Comparison of ENCODE assay signal across 20 mouse cellular contexts in genomic region chr2:64975546-64975945, GRCm38 (mm10). TPM values are rescaled to one million over a fixed set of nuclear protein-coding genes. Genes with fewer than 3 reads are reported as not detected.
A peak's percentile ranks its signal among the peaks of the same experiment; 100 is the strongest.
DNase-seq lines count a peak whose midpoint lies in the region; ATAC-seq and TF ChIP-seq lines count a peak whose summit lies in the region.
"Had no signal": no experiment of that assay in that cellular context is flagged by ENCODE, and none has a peak within 500 bp of the region (broad histone marks: within the 10 kb centered on the region; RNA-seq: fewer than 3 reads in every experiment).

No protein-coding gene starts in this region.

- H3K4me3 ChIP-seq in heart, embryonic 15.5 days: no peak overlapping the region
- H3K4me3 ChIP-seq in liver, embryonic 16.5 days (ENCODE audit: low read depth, low read length): no peak overlapping the region
- H3K4me3 ChIP-seq in intestine, embryonic 15.5 days (replicated peaks): no peak overlapping the region
- H3K4me3 ChIP-seq in left cerebral cortex, adult 2 months: no peak overlapping the region
- H3K4me3 ChIP-seq: embryonic facial prominence, embryonic 12.5 days; layer of hippocampus, adult 2 months; limb, embryonic 13.5 days; midbrain, embryonic 12.5 days; myocyte had no signal

- intact Hi-C loops in heart, postnatal 36 days (cut with DNase I): no loop called here
- intact Hi-C loops in left cerebral cortex, adult 2 months (cut with DNase I): no loop called here

- no peak overlapping the region for H3K4me2 ChIP-seq in heart, embryonic 15.5 days
- peak overlapping the region; percentile 27; the same call in 1 of the 2 replicates for H3K4me2 ChIP-seq in liver, embryonic 16.5 days (ENCODE audit: low read depth, low read length)
- H3K4me2 ChIP-seq in intestine, embryonic 15.5 days (replicated peaks): peak overlapping the region; percentile 30
- H3K4me2 ChIP-seq: embryonic facial prominence, embryonic 12.5 days; limb, embryonic 13.5 days; midbrain, embryonic 12.5 days had no signal

- 56% methylated on average over 5 of the region's 5 CpGs for WGBS in heart, embryonic 15.5 days
- WGBS in liver, embryonic 16.5 days (ENCODE audit: insufficient replicate concordance): 55% methylated on average over 5 of the region's 5 CpGs
- 45% methylated on average over 5 of the region's 5 CpGs for WGBS in intestine, embryonic 15.5 days

- no peaks in the 10 kb centered on the region for H3K27me3 ChIP-seq in heart, embryonic 15.5 days
- H3K27me3 ChIP-seq in liver, embryonic 16.5 days (ENCODE audit: control insufficient read depth, insufficient read depth, low read depth, low read length): no peaks in the 10 kb centered on the region
- no peaks in the 10 kb centered on the region for H3K27me3 ChIP-seq in intestine, embryonic 15.5 days (replicated peaks)
- H3K27me3 ChIP-seq: CH12.LX; embryonic facial prominence, embryonic 12.5 days; limb, embryonic 13.5 days; midbrain, embryonic 12.5 days had no signal

- H3K9me3 ChIP-seq in heart, embryonic 15.5 days (replicated peaks): no peaks in the 10 kb centered on the region
- H3K9me3 ChIP-seq in liver, embryonic 16.5 days (replicated peaks; ENCODE audit: control insufficient read depth, low read length): no peaks in the 10 kb centered on the region
- no peaks in the 10 kb centered on the region for H3K9me3 ChIP-seq in intestine, embryonic 15.5 days
- H3K9me3 ChIP-seq: embryonic facial prominence, embryonic 12.5 days; limb, embryonic 13.5 days; midbrain, embryonic 12.5 days had no signal

- H3K36me3 ChIP-seq in heart, embryonic 15.5 days: no peaks in the 10 kb centered on the region
- H3K36me3 ChIP-seq in liver, embryonic 16.5 days (ENCODE audit: control insufficient read depth, insufficient read depth): no peaks in the 10 kb centered on the region
- no peaks in the 10 kb centered on the region for H3K36me3 ChIP-seq in intestine, embryonic 15.5 days
- H3K36me3 ChIP-seq: embryonic facial prominence, embryonic 12.5 days; limb, embryonic 13.5 days; midbrain, embryonic 12.5 days had no signal

- peaks cover 23% of the 10 kb centered on the region for H3K4me1 ChIP-seq in heart, embryonic 15.5 days (replicated peaks)
- peaks cover 2% of the 10 kb centered on the region; the same call in 1 of the 2 replicates for H3K4me1 ChIP-seq in liver, embryonic 16.5 days (ENCODE audit: control insufficient read depth, low read depth, low read length)
- no peaks in the 10 kb centered on the region for H3K4me1 ChIP-seq in intestine, embryonic 15.5 days (replicated peaks)
- H3K4me1 ChIP-seq: embryonic facial prominence, embryonic 12.5 days had no signal

- peak; percentile 46 for DNase-seq in adrenal gland, adult 2 months
- no peak for DNase-seq in adrenal gland, postnatal 10 days
- no peak for DNase-seq in heart, postnatal 36 days
- no peak for DNase-seq in liver
- no peak for DNase-seq in left cerebral cortex, adult 2 months (ENCODE audit: extremely low spot score in 1 of 2, low spot score in 2 of 2)
- DNase-seq: cerebellum, adult 18-20 months; gastrocnemius, postnatal 25 days; heart, postnatal 10 days; lung, postnatal 36 days; right cerebral cortex, postnatal 14 days had no signal

- peak overlapping the region; percentile 11; the same call in 1 of the 2 replicates for H3K27ac ChIP-seq in heart, embryonic 15.5 days
- H3K27ac ChIP-seq in liver, embryonic 16.5 days (ENCODE audit: low read length): peak overlapping the region; percentile 64
- no peak overlapping the region for H3K27ac ChIP-seq in intestine, embryonic 15.5 days
- no peak overlapping the region for H3K27ac ChIP-seq in left cerebral cortex, adult 2 months
- H3K27ac ChIP-seq: embryonic facial prominence, embryonic 12.5 days; hindbrain, postnatal 0 days; layer of hippocampus, adult 2 months; limb, embryonic 13.5 days; midbrain, embryonic 12.5 days had no signal

- no peak for TF ChIP-seq CTCF in left cerebral cortex, adult 2 months (IDR thresholded peaks at IDR 0.05)

- H3K9ac ChIP-seq in heart, embryonic 15.5 days: no peak overlapping the region
- no peak overlapping the region for H3K9ac ChIP-seq in liver, embryonic 16.5 days (ENCODE audit: low read depth, low read length)
- H3K9ac ChIP-seq in intestine, embryonic 15.5 days: no peak overlapping the region
- H3K9ac ChIP-seq: embryonic facial prominence, embryonic 12.5 days; limb, embryonic 13.5 days; midbrain, embryonic 12.5 days had no signal

- no peak for ATAC-seq in heart, embryonic 15.5 days (replicated peaks; ENCODE audit: insufficient number of reproducible peaks, insufficient read depth, low FRiP score, low read depth)
- no peak for ATAC-seq in liver, embryonic 16.5 days (ENCODE audit: low read depth)
- no peak for ATAC-seq in intestine, embryonic 15.5 days
- ATAC-seq: hindbrain, postnatal 0 days had no signal

RNA-seq across cellular contexts. Expression of gene Grb14, which starts 49.2 kb away (rescaled TPM):
- total RNA-seq in adrenal gland, adult 2 months (2021): 10 to 100 TPM; 20.1 to 50.6 TPM
- polyA plus RNA-seq in adrenal gland, adult 2 months (2012; rRNA removed): 7.8 and 9.2 TPM in 2 replicates
- total RNA-seq in adrenal gland, postnatal 10 days (2021): 10 to 100 TPM; 37.9 to 39.4 TPM
- polyA plus RNA-seq in heart, embryonic 15.5 days (2015; fragmentation: Nextera tagmentation; extraction: Ambion mirVana): 97.3 and 111 TPM in 2 replicates
- total RNA-seq in heart, postnatal 36 days (2021): 100 to 1,000 TPM; 184 to 233 TPM
- polyA plus RNA-seq in liver, embryonic 16.5 days (2015; fragmentation: Nextera tagmentation; extraction: Ambion mirVana): 9.3 and 11.0 TPM in 2 replicates
- 16.0 and 16.7 TPM in 2 replicates for polyA plus RNA-seq in intestine, embryonic 15.5 days (2015; fragmentation: Nextera tagmentation; extraction: Ambion mirVana)
- 10 to 100 TPM; 22.1 to 25.9 TPM for total RNA-seq in left cerebral cortex, adult 2 months (2021)

Comparison
In these comparisons a context has a peak if more than half of its experiments do, and no peak if none do; other contexts are left out.
1. H3K27ac ChIP-seq: peak in heart, embryonic 15.5 days (single experiment) and liver, embryonic 16.5 days (single experiment); none in intestine, embryonic 15.5 days (single experiment) and left cerebral cortex, adult 2 months (single experiment).